Mouse (Mus musculus) liver, embryonic 14.5 days (tissue): ENCODE data around the gene Smad3. TPM values are rescaled to one million over a fixed set of nuclear protein-coding genes. Genes with fewer than 3 reads are reported as not detected.

Source experiments
- ATAC-seq: fragments of 200-750 bp; cut with Nextera tagmentation; 2 replicates; pipeline ENCODE4 v1.8.0; 2017; ENCODE audit warnings: moderate number of reproducible peaks, mild to moderate bottlenecking, moderate library complexity; ENCODE audit not compliant: insufficient read depth
- DNase-seq, 3 experiments: peaks; one replicate each; pipeline ENCODE4 v3.0.0-alpha.2; 2012 to 2013; ENCODE audit warnings: low read depth in 3 of 3, low spot score in 3 of 3
- H3K27ac ChIP-seq: fragments of 300-500 bp; sonication (generic); 2 replicates; pipeline ENCODE4 v1.5.1; 2014; ENCODE audit warnings: moderate library complexity, mild to moderate bottlenecking, control low read depth, inconsistent platforms
- H3K27me3 ChIP-seq: fragments of 300-500 bp; sonication (generic); 2 replicates; pipeline ENCODE4 v1.6.1; 2014; ENCODE audit warnings: mild to moderate bottlenecking, low read length, moderate library complexity; ENCODE audit not compliant: control insufficient read depth, insufficient read depth
- H3K36me3 ChIP-seq: fragments of 300-500 bp; sonication (generic); replicated peaks from 2 replicates; pipeline ENCODE4 v1.6.1; 2014; ENCODE audit warnings: low read depth; ENCODE audit not compliant: control insufficient read depth, insufficient read depth
- H3K4me1 ChIP-seq, 2 experiments: fragments of 200-500 bp in 1 of 2; fragments of 300-500 bp in 1 of 2; sonication (generic) in 1 of 2; replicated peaks; 2 replicates each; pipeline ENCODE4 v1.6.1; 2012 to 2014; ENCODE audit warnings: antibody characterized with exemption in 1 of 2, inconsistent platforms in 1 of 2, low read length in 1 of 2; ENCODE audit not compliant: control insufficient read depth in 2 of 2, insufficient read depth in 2 of 2
- H3K4me2 ChIP-seq: fragments of 300-500 bp; sonication (generic); 2 replicates; pipeline ENCODE4 v1.6.1; 2014; ENCODE audit warnings: low read depth, mild to moderate bottlenecking, control low read depth, moderate library complexity
- H3K4me3 ChIP-seq, 2 experiments: fragments of 200-500 bp in 1 of 2; fragments of 300-500 bp in 1 of 2; sonication (generic) in 1 of 2; 2 replicates each; pipeline ENCODE4 v1.5.1; 2012 to 2014; ENCODE audit warnings: low read depth in 2 of 2, low read length in 2 of 2, mild to moderate bottlenecking in 2 of 2, control low read depth in 1 of 2, inconsistent platforms in 1 of 2, moderate library complexity in 1 of 2; ENCODE audit not compliant: insufficient read depth in 1 of 2
- H3K9ac ChIP-seq: fragments of 300-500 bp; sonication (generic); replicated peaks from 2 replicates; pipeline ENCODE4 v1.6.1; 2014; ENCODE audit warnings: mild to moderate bottlenecking, control low read depth, moderate library complexity
- H3K9me3 ChIP-seq: fragments of 300-500 bp; sonication (generic); 2 replicates; pipeline ENCODE4 v1.6.1; 2016; ENCODE audit warnings: low read length, mixed read lengths; ENCODE audit not compliant: control insufficient read depth
- CTCF ChIP-seq: IDR thresholded peaks from 2 replicates; pipeline ENCODE4 v1.5.1; 2016; ENCODE audit warnings: antibody characterized with exemption, low read depth, control low read depth
- EP300 ChIP-seq: IDR thresholded peaks from 2 replicates; pipeline ENCODE4 v1.6.1; 2016; ENCODE audit warnings: antibody characterized with exemption, low read depth
- WGBS: fragments of 180-500 bp; shearing (Covaris S2); extraction: QIAGEN DNeasy Blood & Tissue Kit; methylation state at CpG from one replicate; pipeline ENCODE4 v1.1.7; 2014; ENCODE audit not compliant: insufficient replicate concordance; 5-methylcytosine and 5-hydroxymethylcytosine counted together
- polyA plus RNA-seq, 2 experiments: library from polyadenylated mRNA; depleted of rRNA in 1 of 2; stranded (reverse) in 1 of 2; unstranded in 1 of 2; fragments of >200 nt; fragmentation: Nextera tagmentation in 1 of 2; extraction: Ambion mirVana in 1 of 2; gene quantifications; 2 replicates each; pipeline versions ENCODE4 v1.2.1 to v1.2.3; 2012 to 2014

The Smad3 gene
- polyA plus RNA-seq, 2 experiments: 1.7 to 3.2 TPM

DNA sequence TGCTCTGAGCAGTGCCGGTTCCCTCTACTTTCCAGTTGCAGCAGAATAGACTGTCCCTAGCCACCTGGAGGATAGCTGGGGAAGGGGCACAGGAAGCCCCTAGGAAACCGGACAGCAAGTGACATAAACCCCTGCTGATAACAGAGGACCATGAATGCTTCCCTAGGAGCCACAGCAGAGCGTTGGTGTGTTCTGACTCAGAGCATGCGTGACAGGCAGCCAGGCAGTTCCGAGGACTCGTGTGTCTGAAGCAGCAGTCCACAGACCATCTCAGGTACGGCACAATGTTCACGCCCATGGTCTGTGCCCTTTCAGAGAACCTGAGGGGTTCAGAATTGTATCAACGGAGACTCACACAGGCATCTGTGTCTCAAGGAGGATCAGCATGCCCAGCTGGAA, 109.3 kb downstream of the Smad3 start:
- Histone ChIP-seq H3K27ac (no peak overlapping the region), H3K9ac (no peak overlapping the region), H3K36me3 (peaks cover 2% of the 10 kb centered on the region; the same call in 1 of the 2 replicates), H3K9me3 (no peaks in the 10 kb centered on the region), H3K27me3 (no peaks in the 10 kb centered on the region), H3K4me1 (no peaks in the 10 kb centered on the region), H3K4me3 (no peak overlapping the region), H3K4me2 (no peak overlapping the region)
- TF ChIP-seq CTCF (no peak), EP300 (no peak)
- no peak for ATAC-seq
- WGBS: 65% methylated on average over 9 of the region's 9 CpGs
- no peak for DNase-seq

DNA sequence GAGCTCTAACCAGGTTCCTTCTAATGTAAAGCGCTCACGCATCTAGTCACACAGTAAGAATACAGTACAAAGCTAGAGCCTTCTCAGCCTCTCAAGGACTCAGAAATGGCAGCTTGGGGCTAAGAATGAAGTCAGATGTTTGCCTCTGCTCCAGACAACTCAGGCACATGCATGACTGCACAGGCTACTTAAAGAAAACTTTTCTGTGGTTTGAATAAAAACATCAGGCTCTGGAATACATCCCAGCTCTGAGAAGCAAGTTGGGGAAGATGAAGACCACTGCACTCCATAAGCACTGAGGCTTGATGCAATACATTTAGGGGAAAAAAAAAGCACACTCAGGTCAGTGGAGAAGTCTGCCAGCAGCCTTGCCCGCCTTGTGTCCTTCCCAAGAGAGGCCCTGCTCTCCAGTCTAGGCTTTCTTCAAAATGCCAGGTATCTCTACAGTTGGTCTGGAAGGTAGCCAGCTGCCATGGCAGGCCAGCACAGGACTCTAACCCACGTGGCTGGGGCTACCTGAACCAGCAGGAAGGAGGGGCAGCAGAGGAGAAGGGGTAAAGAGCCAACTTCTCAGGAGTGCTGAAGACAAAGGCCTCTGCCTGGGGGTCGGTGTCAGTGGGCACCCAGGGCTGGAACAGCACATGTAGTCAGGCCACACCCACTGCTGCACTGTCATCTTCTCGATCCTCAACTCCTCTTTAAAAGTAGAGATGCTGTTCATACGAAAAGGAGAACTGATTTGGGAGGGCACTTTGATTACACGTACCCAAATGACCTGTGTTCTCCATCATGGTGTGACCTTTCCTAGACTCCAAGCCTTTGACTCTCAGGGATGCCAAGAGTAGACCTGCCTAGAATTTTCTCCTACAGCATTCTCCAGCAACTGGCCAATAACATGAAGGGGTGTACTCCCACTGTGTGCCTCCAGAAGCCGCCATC, 109.9 kb downstream of the Smad3 start:
- no peak overlapping the region for H3K4me3 ChIP-seq
- H3K4me1 ChIP-seq: no peaks in the 10 kb centered on the region
- no peak overlapping the region for H3K27ac ChIP-seq
- ATAC-seq: no peak
- H3K4me2 ChIP-seq: no peak overlapping the region
- no peak overlapping the region for H3K9ac ChIP-seq
- TF ChIP-seq CTCF (no peak), EP300 (no peak)
- WGBS: 65% methylated on average over 9 of the region's 9 CpGs
- H3K9me3 ChIP-seq: no peaks in the 10 kb centered on the region
- DNase-seq: no peak
- no peaks in the 10 kb centered on the region for H3K27me3 ChIP-seq
- peaks cover 2% of the 10 kb centered on the region; the same call in 1 of the 2 replicates for H3K36me3 ChIP-seq

DNA sequence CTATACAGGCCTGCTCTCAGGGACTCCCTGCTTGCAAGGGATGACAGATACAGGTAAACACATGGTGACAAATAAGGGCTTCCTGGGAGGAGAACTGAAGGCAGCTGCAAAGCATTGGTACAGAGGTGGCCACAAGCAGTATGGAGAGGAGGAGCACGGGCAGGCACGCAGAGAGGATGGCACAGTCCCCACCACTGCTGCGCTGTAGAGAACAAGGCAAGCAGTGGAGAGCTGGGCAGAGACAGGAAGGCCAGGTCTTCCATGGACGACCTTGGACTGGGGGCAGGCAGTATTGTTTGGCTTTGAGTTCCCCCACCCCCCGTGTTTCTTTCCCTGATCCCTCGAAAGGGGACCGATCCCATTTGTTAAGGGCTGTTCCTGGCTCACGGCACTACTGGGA, 112.7 kb downstream of the Smad3 start:
- DNase-seq (no peak), ATAC-seq (no peak)
- Histone ChIP-seq H3K27me3 (no peaks in the 10 kb centered on the region), H3K4me2 (no peak overlapping the region), H3K36me3 (peaks cover 4% of the 10 kb centered on the region; the same call in 1 of the 2 replicates), H3K27ac (no peak overlapping the region), H3K4me1 (no peaks in the 10 kb centered on the region), H3K9me3 (no peaks in the 10 kb centered on the region), H3K4me3 (no peak overlapping the region), H3K9ac (no peak overlapping the region)
- TF ChIP-seq EP300: no peak
- no peak for TF ChIP-seq CTCF
- 77% methylated on average over 8 of the region's 8 CpGs for WGBS

DNA sequence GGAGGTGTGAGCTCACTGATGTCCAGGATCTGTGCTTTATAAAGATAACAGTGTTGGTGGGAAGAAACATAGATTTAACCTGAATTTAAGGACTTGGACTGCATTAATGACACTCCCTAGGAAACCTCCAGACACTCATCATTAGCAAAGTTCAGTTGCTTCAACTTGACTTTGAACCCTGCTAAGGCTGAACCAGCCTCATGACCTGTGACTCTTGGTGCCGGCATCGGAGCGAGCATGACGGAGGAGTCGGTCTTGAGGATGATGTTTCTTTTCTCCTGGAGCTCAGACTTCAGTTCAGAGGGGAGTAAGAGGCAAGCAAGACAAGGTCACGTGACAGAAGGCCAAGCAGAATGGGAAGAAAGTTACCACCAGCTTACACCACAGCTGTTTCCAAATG, 113.8 kb downstream of the Smad3 start:
- Histone ChIP-seq H3K4me2 (no peak overlapping the region), H3K9me3 (no peaks in the 10 kb centered on the region), H3K36me3 (peaks cover 7% of the 10 kb centered on the region; the same call in 1 of the 2 replicates), H3K4me3 (no peak overlapping the region), H3K27ac (no peak overlapping the region), H3K9ac (no peak overlapping the region), H3K4me1 (no peaks in the 10 kb centered on the region), H3K27me3 (no peaks in the 10 kb centered on the region)
- no peak for TF ChIP-seq EP300
- TF ChIP-seq CTCF: no peak
- 80% methylated on average over 6 of the region's 6 CpGs for WGBS
- no peak for DNase-seq
- ATAC-seq: no peak

DNA sequence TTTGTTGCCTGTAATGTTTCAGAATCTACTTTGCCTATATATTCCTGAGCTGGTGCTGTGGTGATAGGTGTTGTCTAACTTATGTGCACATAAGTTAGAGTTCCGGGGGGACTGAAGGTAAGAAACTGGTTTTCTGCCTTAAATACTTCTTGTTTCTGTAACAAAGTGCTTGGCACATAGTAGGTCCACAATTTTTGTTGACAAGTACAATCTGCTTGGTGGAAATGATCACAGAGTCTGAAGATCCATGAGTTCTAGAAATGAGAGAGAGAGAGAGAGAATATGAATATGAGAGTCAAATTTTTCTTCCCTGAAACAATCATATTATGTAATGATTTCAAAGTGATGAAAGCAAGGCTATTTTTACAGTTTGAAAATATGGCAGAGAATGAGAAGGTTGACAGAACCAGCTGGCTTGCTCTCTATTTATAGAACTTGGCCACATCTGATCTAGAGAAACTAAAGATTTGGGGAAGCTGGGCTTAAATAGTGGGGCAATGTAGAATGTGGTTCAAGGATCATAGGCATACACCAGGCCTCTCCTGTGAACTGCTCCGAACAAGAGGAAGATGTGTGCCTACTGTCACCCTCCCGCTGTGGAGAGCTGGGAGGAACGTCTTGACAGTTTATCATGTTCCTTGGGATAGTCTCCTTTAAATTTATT, 115.7 kb downstream of the Smad3 start:
- ATAC-seq (no peak), DNase-seq (no peak)
- no peaks in the 10 kb centered on the region for H3K27me3 ChIP-seq
- H3K4me1 ChIP-seq: no peaks in the 10 kb centered on the region
- no peaks in the 10 kb centered on the region for H3K9me3 ChIP-seq
- TF ChIP-seq EP300 (no peak), CTCF (no peak)
- no peak overlapping the region for H3K27ac ChIP-seq
- 79% methylated on average over 4 of the region's 4 CpGs for WGBS
- H3K4me3 ChIP-seq: no peak overlapping the region
- no peak overlapping the region for H3K4me2 ChIP-seq
- no peak overlapping the region for H3K9ac ChIP-seq
- H3K36me3 ChIP-seq: peaks cover 12% of the 10 kb centered on the region; the same call in 1 of the 2 replicates
